Mouse (Mus musculus) megakaryocyte, embryonic 14.5 days (primary cell): ENCODE data around the gene Kyat1.

Source experiments
- FLI1 ChIP-seq: IDR thresholded peaks from 2 replicates; pipeline ENCODE4 v1.6.1; 2012; ENCODE audit warnings: low read length, inconsistent platforms, mixed read lengths
- GATA1 ChIP-seq: IDR thresholded peaks from 3 replicates; pipeline ENCODE4 v1.6.1; 2012; ENCODE audit warnings: mixed read lengths, low read length, inconsistent platforms, borderline replicate concordance

GRCm38 (mm10) chr2:30147466-30147865 lies 58.2 kb downstream of the Kyat1 start:
- no peak for TF ChIP-seq GATA1
- no peak for TF ChIP-seq FLI1
